8 mouse cellular contexts compared by ENCODE assay signal in genomic region chr15:7934105-7934504, GRCm38 (mm10).
DNase-seq lines count a peak whose midpoint lies in the region; ATAC-seq lines count a peak whose summit lies in the region.

No protein-coding gene starts in this region.

- no peak overlapping the region for H3K4me3 ChIP-seq in midbrain, embryonic 14.5 days (replicated peaks; ENCODE audit: low read depth, low read length)
- H3K4me3 ChIP-seq in midbrain, embryonic 13.5 days (replicated peaks) = no peak overlapping the region
- no peak overlapping the region for H3K4me3 ChIP-seq in midbrain, embryonic 16.5 days (ENCODE audit: low read depth, low read length)

- peak; percentile 24 for DNase-seq in midbrain, embryonic 14.5 days
- peak; percentile 55 for DNase-seq in gastrocnemius, adult 18-20 months (ENCODE audit: low spot score)
- peak; percentile 53 for DNase-seq in kidney, postnatal 10 days
- DNase-seq in B cell, adult 2 months = no peak

- H3K27me3 ChIP-seq in midbrain, embryonic 14.5 days (ENCODE audit: control insufficient read depth, insufficient read depth, low read length) = no peaks in the 10 kb centered on the region
- H3K27me3 ChIP-seq in midbrain, embryonic 13.5 days = no peaks in the 10 kb centered on the region
- H3K27me3 ChIP-seq in midbrain, embryonic 16.5 days (ENCODE audit: control insufficient read depth, insufficient read depth, low read depth, low read length) = no peaks in the 10 kb centered on the region

- H3K4me1 ChIP-seq in midbrain, embryonic 14.5 days (ENCODE audit: control insufficient read depth, insufficient read depth, low read length) = no peaks in the 10 kb centered on the region
- no peaks in the 10 kb centered on the region for H3K4me1 ChIP-seq in midbrain, embryonic 13.5 days (replicated peaks)
- no peaks in the 10 kb centered on the region for H3K4me1 ChIP-seq in midbrain, embryonic 16.5 days (ENCODE audit: control insufficient read depth, insufficient read depth, low read length)

- H3K9me3 ChIP-seq in midbrain, embryonic 14.5 days (ENCODE audit: control insufficient read depth, low read length) = no peaks in the 10 kb centered on the region
- no peaks in the 10 kb centered on the region for H3K9me3 ChIP-seq in midbrain, embryonic 13.5 days
- no peaks in the 10 kb centered on the region for H3K9me3 ChIP-seq in midbrain, embryonic 16.5 days (replicated peaks; ENCODE audit: control insufficient read depth, low read length, poor library complexity, severe bottlenecking)

- H3K36me3 ChIP-seq in midbrain, embryonic 14.5 days (ENCODE audit: control insufficient read depth, insufficient read depth, low read length) = no peaks in the 10 kb centered on the region
- no peaks in the 10 kb centered on the region for H3K36me3 ChIP-seq in midbrain, embryonic 13.5 days
- H3K36me3 ChIP-seq in midbrain, embryonic 16.5 days (ENCODE audit: control insufficient read depth, insufficient read depth, low read length) = no peaks in the 10 kb centered on the region

- no peak overlapping the region for H3K4me2 ChIP-seq in midbrain, embryonic 14.5 days (ENCODE audit: low read length)
- no peak overlapping the region for H3K4me2 ChIP-seq in midbrain, embryonic 13.5 days (replicated peaks)
- H3K4me2 ChIP-seq in midbrain, embryonic 16.5 days (ENCODE audit: low read length) = no peak overlapping the region

- no peak overlapping the region for H3K27ac ChIP-seq in midbrain, embryonic 14.5 days (replicated peaks; ENCODE audit: low read depth, low read length)
- H3K27ac ChIP-seq in midbrain, embryonic 13.5 days = no peak overlapping the region
- no peak overlapping the region for H3K27ac ChIP-seq in midbrain, embryonic 16.5 days (ENCODE audit: low read length)

- H3K9ac ChIP-seq in midbrain, embryonic 14.5 days (replicated peaks; ENCODE audit: low read length) = no peak overlapping the region
- no peak overlapping the region for H3K9ac ChIP-seq in midbrain, embryonic 13.5 days (replicated peaks)
- no peak overlapping the region for H3K9ac ChIP-seq in midbrain, embryonic 16.5 days (ENCODE audit: low read depth, low read length)

- WGBS in midbrain, embryonic 14.5 days = 61% methylated on average over 16 of the region's 16 CpGs
- 61% methylated on average over 16 of the region's 16 CpGs for WGBS in midbrain, embryonic 13.5 days
- WGBS in midbrain, embryonic 16.5 days = 54% methylated on average over 16 of the region's 16 CpGs

- no peak for ATAC-seq in midbrain, embryonic 14.5 days (ENCODE audit: low FRiP score, low TSS enrichment)
- no peak for ATAC-seq in midbrain, embryonic 13.5 days
- ATAC-seq in midbrain, embryonic 16.5 days = peak; percentile 39; the same call in 1 of the 2 replicates
- ATAC-seq in erythroblast, adult 5-6 weeks (replicated peaks; ENCODE audit: low FRiP score, poor library complexity, severe bottlenecking) = no peak
- ATAC-seq in inflammation-experienced regulatory T-cells, adult 6 months = no peak

Comparison
In these comparisons a context has a peak if more than half of its experiments do, and no peak if none do; other contexts are left out.
1. DNase-seq: peak in midbrain, embryonic 14.5 days (single experiment), gastrocnemius, adult 18-20 months (single experiment) and kidney, postnatal 10 days (single experiment); none in B cell, adult 2 months (0 of 2).